Mouse (Mus musculus) bone marrow macrophage, adult 2 months (primary cell): ENCODE data around the gene Vipr1. TPM values are rescaled to one million over a fixed set of nuclear protein-coding genes. Genes with fewer than 3 reads are reported as not detected.

ENCODE experiments used
- H3K27ac ChIP-seq: 2 replicates; pipeline ENCODE4 v1.5.1; 2012; ENCODE audit warnings: low read depth, low read length; ENCODE audit not compliant: insufficient read depth
- H3K4me1 ChIP-seq: 2 replicates; pipeline ENCODE4 v1.6.1; 2012; ENCODE audit warnings: low read length; ENCODE audit not compliant: control insufficient read depth, insufficient read depth
- H3K4me3 ChIP-seq: 2 replicates; pipeline ENCODE4 v1.5.1; 2012; ENCODE audit warnings: mild to moderate bottlenecking, low read length, moderate library complexity; ENCODE audit not compliant: insufficient read depth
- CTCF ChIP-seq: IDR thresholded peaks from 2 replicates; pipeline ENCODE4 v1.5.1; 2012; ENCODE audit warnings: low read depth, mild to moderate bottlenecking, low read length, moderate library complexity
- POLR2A ChIP-seq: IDR thresholded peaks from 2 replicates; pipeline ENCODE4 v1.6.1; 2012; ENCODE audit warnings: mild to moderate bottlenecking, low read depth, low read length, borderline replicate concordance
- polyA plus RNA-seq: library from polyadenylated mRNA; stranded (reverse); fragments of >200 nt; gene quantifications from 2 replicates; pipeline ENCODE4 v1.2.4, GENCODE M21; 2012; ENCODE audit not compliant: missing spikeins, insufficient read depth, insufficient read length

Vipr1 gene
- polyA plus RNA-seq, 1 experiment: 4.1 TPM

- Histone ChIP-seq H3K4me1 (peaks cover 25% of the 10 kb centered on the region), H3K27ac (no peak overlapping the region), H3K4me3 (no peak overlapping the region)
- TF ChIP-seq POLR2A (no peak), CTCF (peak; percentile 69)
Observed at GRCm38 (mm10) chr9:121605414-121606278, 36.9 kb upstream of the Vipr1 start.

DNA sequence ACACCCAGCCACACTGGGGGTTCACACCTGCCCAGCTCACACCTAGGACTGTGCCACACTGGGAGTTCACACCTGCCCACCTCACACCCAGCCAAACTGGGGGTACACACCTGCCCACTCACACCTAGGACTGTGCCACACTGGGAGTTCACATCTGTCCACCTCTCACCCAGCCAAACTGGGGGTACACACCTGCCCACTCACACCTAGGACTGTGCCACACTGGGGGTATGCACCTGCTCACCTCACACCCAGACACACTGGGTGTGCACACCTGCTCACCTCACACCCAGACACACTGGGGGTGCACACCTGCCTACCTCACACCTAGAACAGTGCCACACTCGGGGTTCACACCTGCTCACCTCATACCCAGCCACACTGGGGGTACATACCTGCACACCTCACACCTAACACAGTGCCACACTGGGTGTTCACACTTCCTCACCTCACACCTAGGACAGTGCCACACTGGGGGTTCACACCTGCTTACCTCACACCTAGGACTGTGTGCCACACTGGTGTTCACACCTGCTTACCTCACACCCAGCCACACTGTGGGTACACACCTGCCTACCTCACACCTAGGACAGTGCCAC, 35.9 kb upstream of the Vipr1 start:
- peaks cover 15% of the 10 kb centered on the region for H3K4me1 ChIP-seq
- H3K4me3 ChIP-seq: no peak overlapping the region
- TF ChIP-seq POLR2A: no peak
- TF ChIP-seq CTCF: no peak
- no peak overlapping the region for H3K27ac ChIP-seq

DNA sequence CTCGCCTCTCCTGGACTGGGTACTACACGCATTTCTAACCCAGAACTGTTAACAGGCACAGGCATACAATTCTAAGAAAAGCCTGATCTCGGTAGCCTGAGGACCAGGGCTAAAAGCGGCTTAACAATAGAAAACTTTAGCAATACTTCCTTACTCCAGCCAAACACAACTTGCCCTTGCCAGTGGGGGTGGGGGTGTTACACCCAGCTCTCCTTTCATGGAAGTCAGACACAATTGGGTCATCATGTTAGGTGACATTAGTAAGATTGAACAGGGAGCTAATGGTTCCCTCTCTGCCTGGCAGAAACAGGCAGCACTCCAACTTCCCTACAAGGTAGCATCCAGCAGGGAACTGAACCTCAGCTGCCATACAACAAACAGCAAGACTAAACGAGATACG, 33.1 kb upstream of the Vipr1 start:
- Histone ChIP-seq H3K4me1 (peaks cover 6% of the 10 kb centered on the region), H3K27ac (no peak overlapping the region), H3K4me3 (no peak overlapping the region)
- TF ChIP-seq POLR2A (no peak), CTCF (no peak)

- Histone ChIP-seq H3K4me1 (peaks cover 13% of the 10 kb centered on the region), H3K4me3 (no peak overlapping the region), H3K27ac (no peak overlapping the region)
- TF ChIP-seq CTCF (no peak), POLR2A (no peak)
Observed at GRCm38 (mm10) chr9:121613192-121613591, 29.3 kb upstream of the Vipr1 start.

- Histone ChIP-seq H3K4me1 (peaks cover 10% of the 10 kb centered on the region), H3K27ac (no peak overlapping the region), H3K4me3 (no peak overlapping the region)
- no peak for TF ChIP-seq POLR2A
- TF ChIP-seq CTCF: no peak
Observed at GRCm38 (mm10) chr9:121614241-121614757, 28.2 kb upstream of the Vipr1 start.

- H3K4me1 ChIP-seq: peaks cover 12% of the 10 kb centered on the region
- no peak overlapping the region for H3K4me3 ChIP-seq
- no peak overlapping the region for H3K27ac ChIP-seq
- peak; percentile 75 for TF ChIP-seq CTCF
- TF ChIP-seq POLR2A: no peak
Observed at GRCm38 (mm10) chr9:121616471-121616870, 26.0 kb upstream of the Vipr1 start.

DNA sequence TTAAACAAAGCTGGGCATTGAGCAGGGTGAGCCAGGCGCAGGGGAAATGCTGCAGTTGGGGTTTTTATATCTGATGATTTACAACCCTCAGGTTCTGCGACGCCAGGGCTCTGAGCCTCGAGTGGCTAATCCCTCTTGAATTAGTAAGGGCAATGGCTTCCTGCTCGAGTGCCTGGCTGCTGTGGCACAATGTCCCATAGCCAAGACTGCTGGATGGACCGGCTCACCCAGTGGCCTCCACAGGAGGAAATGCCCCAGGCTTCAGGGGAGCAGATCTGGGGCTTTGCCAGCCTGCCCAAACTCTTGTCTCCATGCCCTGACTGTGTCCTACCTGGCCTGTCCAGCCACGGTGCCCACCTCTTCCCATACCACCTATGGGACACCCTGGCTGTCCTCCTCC, 23.1 kb upstream of the Vipr1 start:
- TF ChIP-seq POLR2A: no peak
- TF ChIP-seq CTCF: no peak
- Histone ChIP-seq H3K27ac (no peak overlapping the region), H3K4me3 (no peak overlapping the region), H3K4me1 (peaks cover 27% of the 10 kb centered on the region)

GRCm38 (mm10) chr9:121623235-121623634, 19.3 kb upstream of the Vipr1 start:
- peaks cover 20% of the 10 kb centered on the region for H3K4me1 ChIP-seq
- TF ChIP-seq CTCF (no peak), POLR2A (no peak)
- no peak overlapping the region for H3K4me3 ChIP-seq
- H3K27ac ChIP-seq: no peak overlapping the region

DNA sequence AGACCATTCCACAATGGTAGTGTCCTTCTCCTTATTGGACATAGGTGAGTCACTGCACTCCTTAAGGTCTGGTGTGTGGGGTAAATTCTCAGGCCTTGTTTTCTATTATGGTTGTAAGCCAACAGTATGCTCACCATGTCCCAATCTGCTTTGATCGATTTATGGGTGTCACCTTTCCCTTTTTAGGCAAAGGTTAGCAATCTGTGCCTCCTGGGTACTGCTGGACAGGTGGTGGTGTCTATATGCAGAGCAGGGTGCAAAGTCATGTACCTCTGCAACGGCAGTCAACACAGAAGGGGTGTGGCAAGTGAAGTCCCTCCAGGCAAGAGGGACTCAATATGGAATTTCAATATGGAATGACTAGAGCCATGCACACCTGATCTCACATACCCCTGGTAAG, 17.6 kb upstream of the Vipr1 start:
- TF ChIP-seq POLR2A (no peak), CTCF (no peak)
- no peak overlapping the region for H3K27ac ChIP-seq

DNA sequence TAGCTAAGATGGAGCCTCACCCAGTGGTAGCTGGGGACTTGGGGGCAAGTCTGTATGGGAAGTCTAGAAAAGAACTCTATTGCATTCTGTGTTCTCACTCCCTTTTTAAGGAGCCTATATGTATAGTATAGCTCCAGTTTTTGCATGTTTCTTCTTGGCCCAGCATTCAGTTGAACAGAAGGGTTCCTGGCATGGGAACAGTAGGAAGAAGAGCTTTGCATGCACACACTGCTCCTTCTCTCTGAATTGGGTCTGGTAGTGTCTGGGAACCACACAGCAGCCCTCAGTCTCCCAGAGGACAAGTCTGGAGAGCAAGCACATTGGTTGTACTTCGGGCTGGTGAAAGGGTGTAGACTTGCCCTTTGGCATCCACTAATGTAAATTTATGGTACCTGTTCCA, 11.9 kb upstream of the Vipr1 start:
- TF ChIP-seq POLR2A (no peak), CTCF (no peak)
- Histone ChIP-seq H3K4me3 (no peak overlapping the region), H3K27ac (no peak overlapping the region), H3K4me1 (peaks cover 43% of the 10 kb centered on the region)

More for the DNA sequence above, 17.6 kb upstream of the Vipr1 start:
- H3K4me1 ChIP-seq: peaks cover 20% of the 10 kb centered on the region
- no peak overlapping the region for H3K4me3 ChIP-seq
